Comparison of ENCODE assay signal across 12 mouse cellular contexts in genomic region chr13:56353921-56354320, GRCm38 (mm10).
"Had no signal": no experiment of that assay in that cellular context is flagged by ENCODE, and none has a peak within 500 bp of the region (broad histone marks: within the 10 kb centered on the region; RNA-seq: fewer than 3 reads in every experiment).

No protein-coding gene starts in this region.

- H3K4me2 ChIP-seq: lung, embryonic 15.5 days; midbrain, embryonic 11.5 days; midbrain, embryonic 13.5 days; midbrain, embryonic 15.5 days; neural tube, embryonic 12.5 days; stomach, embryonic 15.5 days had no signal

- H3K9ac ChIP-seq: lung, embryonic 15.5 days; midbrain, embryonic 13.5 days; midbrain, embryonic 15.5 days; neural tube, embryonic 12.5 days; stomach, embryonic 15.5 days had no signal

- ATAC-seq: midbrain, embryonic 13.5 days; midbrain, embryonic 15.5 days had no signal

- DNase-seq: right cerebral cortex, postnatal 14 days; thymus, adult 2 months; thymus, postnatal 25 days; thymus, postnatal 4 days had no signal

- H3K27me3 ChIP-seq: lung, embryonic 15.5 days; midbrain, embryonic 15.5 days; neural tube, embryonic 12.5 days; stomach, embryonic 15.5 days had no signal

- H3K27ac ChIP-seq: lung, embryonic 15.5 days; macrophage; midbrain, embryonic 13.5 days; midbrain, embryonic 15.5 days; neural tube, embryonic 12.5 days; stomach, embryonic 15.5 days; stomach, postnatal 0 days had no signal

- H3K36me3 ChIP-seq: lung, embryonic 15.5 days; midbrain, embryonic 13.5 days; midbrain, embryonic 15.5 days; neural tube, embryonic 12.5 days; stomach, embryonic 15.5 days had no signal

- H3K9me3 ChIP-seq: lung, embryonic 15.5 days; midbrain, embryonic 13.5 days; midbrain, embryonic 15.5 days; neural tube, embryonic 12.5 days; stomach, embryonic 15.5 days had no signal

- H3K4me1 ChIP-seq: midbrain, embryonic 13.5 days; midbrain, embryonic 15.5 days; neural tube, embryonic 12.5 days had no signal

- H3K4me3 ChIP-seq: lung, embryonic 15.5 days; midbrain, embryonic 13.5 days; midbrain, embryonic 15.5 days; neural tube, embryonic 12.5 days; stomach, embryonic 15.5 days had no signal
